Mouse (Mus musculus): ENCODE results near the gene D1Pas1. TPM values are rescaled to one million over a fixed set of nuclear protein-coding genes. Genes with fewer than 3 reads are reported as not detected.

D1Pas1 gene
- polyA plus RNA-seq (2014; fragmentation: Nextera tagmentation; extraction: Ambion mirVana): 0.08 and 0.47 TPM in 2 replicates

DNA sequence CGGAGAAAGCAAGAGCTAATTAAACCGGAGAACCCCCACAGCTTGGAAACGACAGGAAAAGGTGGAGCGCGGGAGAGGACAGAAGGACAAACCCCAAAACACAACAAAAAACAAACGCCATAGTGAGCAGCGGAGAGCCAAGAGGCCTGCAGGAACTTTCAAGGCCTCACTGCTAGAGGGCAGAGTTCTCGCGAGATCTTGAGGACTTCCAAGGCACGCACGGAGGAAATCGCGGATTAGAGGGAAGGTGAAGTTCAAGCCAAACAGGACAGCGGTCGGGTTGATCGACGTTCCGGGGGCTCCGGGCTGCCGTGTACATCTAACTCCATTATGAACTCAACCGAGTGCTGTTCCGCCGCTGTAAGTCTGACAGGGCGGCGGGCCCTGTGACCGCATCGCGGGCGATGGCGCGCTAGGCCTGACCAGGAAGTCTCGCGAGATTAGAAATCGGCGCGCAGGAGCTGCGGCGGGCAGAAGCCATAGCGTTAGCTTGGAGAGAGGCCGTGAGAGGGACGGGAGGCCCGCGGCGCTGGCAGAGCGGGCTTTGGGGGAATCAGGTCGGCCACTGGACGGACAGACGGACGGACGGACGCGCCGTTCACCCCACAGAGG, at the start of gene D1Pas1:
Gene D1Pas1, plus strand, starts transcription at position 216 of the 612 bp plus-strand sequence.
- Histone ChIP-seq H3K4me3 (ENCODE audit: control insufficient read depth in 1 of 2, insufficient read depth in 1 of 2, low read depth in 1 of 2, low read length in 2 of 2) (no peak within 1 kb of the TSS), H3K36me3 (ENCODE audit: control insufficient read depth, insufficient read depth, low read length) (no peaks in the 10 kb centered on the region), H3K4me2 (ENCODE audit: low read length) (no peak within 1 kb of the TSS), H3K27ac (replicated peaks in 1 of 2; ENCODE audit: control insufficient read depth in 1 of 2, insufficient read depth in 1 of 2, low read depth in 2 of 2, low read length in 2 of 2) (no peak within 1 kb of the TSS), H3K9me3 (ENCODE audit: control insufficient read depth, low read length) (peaks cover 29% of the 10 kb centered on the region), H3K4me1 (ENCODE audit: control insufficient read depth in 2 of 2, insufficient read depth in 2 of 2, low read length in 2 of 2) (no peaks in the 10 kb centered on the region), H3K9ac (ENCODE audit: low read length) (no peak within 1 kb of the TSS), H3K27me3 (ENCODE audit: control insufficient read depth, insufficient read depth, low read length) (no peaks in the 10 kb centered on the region)
- ATAC-seq (ENCODE audit: insufficient number of reproducible peaks, insufficient read depth, low FRiP score, low read depth): no peak
- WGBS: 68% methylated on average over 53 of the region's 53 CpGs

DNA sequence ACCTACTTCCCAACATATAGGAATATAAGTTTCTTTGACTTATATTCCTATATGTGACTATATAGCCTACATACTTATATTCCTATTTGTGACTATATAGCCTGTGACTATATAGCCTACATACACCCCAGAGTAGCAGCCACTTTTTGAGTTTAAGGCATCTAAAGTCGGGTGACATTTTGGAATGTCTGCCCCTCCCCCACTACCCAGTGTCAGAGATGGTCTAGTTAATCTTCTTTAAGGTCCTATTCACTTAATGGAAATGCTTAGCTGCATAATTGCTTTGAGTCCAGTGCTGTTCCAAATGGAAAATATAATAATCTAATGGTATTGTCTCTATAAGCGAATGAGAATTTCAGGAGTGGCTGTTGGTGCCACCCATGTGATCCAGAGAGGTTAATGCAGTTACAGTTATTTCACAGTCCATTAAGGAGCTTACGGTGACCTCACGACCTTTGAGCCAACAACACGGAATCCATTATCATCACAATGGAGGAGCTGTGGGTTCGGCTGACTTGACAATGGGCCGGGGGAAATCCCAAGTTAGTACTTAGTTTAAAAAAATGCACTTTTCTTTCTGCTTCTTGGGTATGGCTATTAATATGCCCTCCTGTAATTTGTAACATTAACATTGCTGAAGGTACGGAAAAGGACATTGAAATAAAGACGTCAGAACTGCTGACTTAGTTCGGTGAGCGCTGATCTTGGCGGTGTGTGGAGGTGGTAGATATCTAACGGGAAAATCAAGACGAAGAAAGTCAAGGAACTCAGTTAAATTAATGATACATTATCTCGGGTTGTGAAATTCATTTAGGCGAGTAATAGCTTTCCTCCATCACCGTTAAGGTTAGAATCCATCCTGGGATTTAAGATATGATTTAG, 44.5 kb upstream of the D1Pas1 start:
- 59% methylated on average over 17 of the region's 17 CpGs for WGBS
- Histone ChIP-seq H3K9me3 (ENCODE audit: control insufficient read depth, low read length) (no peaks in the 10 kb centered on the region), H3K36me3 (ENCODE audit: control insufficient read depth, insufficient read depth, low read length) (no peaks in the 10 kb centered on the region)

DNA sequence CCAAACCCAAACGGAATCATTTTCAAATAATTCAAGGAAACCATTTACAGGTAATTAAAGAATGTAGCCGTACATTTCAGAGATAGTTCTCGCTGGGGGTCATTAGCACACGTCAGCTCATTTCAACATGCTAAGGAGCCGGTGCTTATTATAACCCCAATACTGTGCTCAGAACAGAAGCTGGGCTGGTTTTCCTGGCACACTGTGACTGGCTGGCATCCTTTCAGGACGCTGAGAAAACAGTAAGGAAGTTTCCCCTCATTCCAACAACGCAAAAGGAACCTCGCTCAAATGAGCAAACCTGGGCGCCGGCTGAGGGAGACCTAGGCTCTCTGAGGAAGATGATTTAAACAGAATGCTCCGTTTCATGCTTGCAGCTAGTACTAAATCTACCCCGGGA, 43.2 kb upstream of the D1Pas1 start:
- WGBS: 67% methylated on average over 12 of the region's 12 CpGs
- Histone ChIP-seq H3K4me3 (ENCODE audit: control insufficient read depth in 1 of 2, insufficient read depth in 1 of 2, low read depth in 1 of 2, low read length in 2 of 2) (no peak overlapping the region), H3K4me2 (ENCODE audit: low read length) (no peak overlapping the region), H3K9me3 (ENCODE audit: control insufficient read depth, low read length) (no peaks in the 10 kb centered on the region), H3K9ac (ENCODE audit: low read length) (no peak overlapping the region), H3K36me3 (ENCODE audit: control insufficient read depth, insufficient read depth, low read length) (no peaks in the 10 kb centered on the region), H3K27ac (replicated peaks in 1 of 2; ENCODE audit: control insufficient read depth in 1 of 2, insufficient read depth in 1 of 2, low read depth in 2 of 2, low read length in 2 of 2) (no peak overlapping the region), H3K4me1 (ENCODE audit: control insufficient read depth in 2 of 2, insufficient read depth in 2 of 2, low read length in 2 of 2) (peaks cover 0 to 3% of the 10 kb centered on the region in 2 experiments; a peak in 3 of 4 replicates), H3K27me3 (ENCODE audit: control insufficient read depth, insufficient read depth, low read length) (no peaks in the 10 kb centered on the region)
- no peak for ATAC-seq (ENCODE audit: insufficient number of reproducible peaks, insufficient read depth, low FRiP score, low read depth)

More for the DNA sequence above, 44.5 kb upstream of the D1Pas1 start:
- Histone ChIP-seq H3K4me2 (ENCODE audit: low read length) (no peak overlapping the region), H3K4me1 (ENCODE audit: control insufficient read depth in 2 of 2, insufficient read depth in 2 of 2, low read length in 2 of 2) (peaks cover 0 to 3% of the 10 kb centered on the region in 2 experiments; a peak in 3 of 4 replicates), H3K9ac (ENCODE audit: low read length) (no peak overlapping the region), H3K27me3 (ENCODE audit: control insufficient read depth, insufficient read depth, low read length) (no peaks in the 10 kb centered on the region), H3K4me3 (ENCODE audit: control insufficient read depth in 1 of 2, insufficient read depth in 1 of 2, low read depth in 1 of 2, low read length in 2 of 2) (no peak overlapping the region), H3K27ac (replicated peaks in 1 of 2; ENCODE audit: control insufficient read depth in 1 of 2, insufficient read depth in 1 of 2, low read depth in 2 of 2, low read length in 2 of 2) (no peak overlapping the region)
- no peak for ATAC-seq (ENCODE audit: insufficient number of reproducible peaks, insufficient read depth, low FRiP score, low read depth)

DNA sequence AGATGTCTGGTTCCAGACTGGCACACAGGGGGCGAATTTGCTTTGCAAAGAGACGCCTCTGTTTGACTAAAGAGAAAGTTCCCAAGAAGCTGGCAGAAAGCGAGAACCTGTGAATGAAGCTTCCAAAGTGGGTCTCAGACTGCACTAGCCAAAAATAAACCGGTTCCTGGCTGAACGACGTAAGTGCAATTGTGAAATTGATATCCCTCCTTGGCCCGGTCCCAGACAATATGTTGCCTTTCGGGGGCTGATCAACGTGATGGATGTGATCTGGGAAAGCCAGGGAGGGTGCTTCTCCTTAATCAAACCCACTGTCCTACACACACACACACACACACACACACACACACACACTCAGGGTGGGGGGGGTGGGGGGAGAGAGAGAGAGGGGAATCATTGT, 41.8 kb upstream of the D1Pas1 start:
- 0 out of 4 replicates have a peak overlapping the region, but pooled peaks of 1 of the 2 experiments have one; percentile 4 for H3K4me3 ChIP-seq (ENCODE audit: control insufficient read depth in 1 of 2, insufficient read depth in 1 of 2, low read depth in 1 of 2, low read length in 2 of 2)
- peaks cover 0 to 3% of the 10 kb centered on the region in 2 experiments; a peak in 3 of 4 replicates for H3K4me1 ChIP-seq (ENCODE audit: control insufficient read depth in 2 of 2, insufficient read depth in 2 of 2, low read length in 2 of 2)
- ATAC-seq (ENCODE audit: insufficient number of reproducible peaks, insufficient read depth, low FRiP score, low read depth): no peak
- no peaks in the 10 kb centered on the region for H3K36me3 ChIP-seq (ENCODE audit: control insufficient read depth, insufficient read depth, low read length)
- H3K9me3 ChIP-seq (ENCODE audit: control insufficient read depth, low read length): no peaks in the 10 kb centered on the region
- no peak overlapping the region for H3K9ac ChIP-seq (ENCODE audit: low read length)
- no peaks in the 10 kb centered on the region for H3K27me3 ChIP-seq (ENCODE audit: control insufficient read depth, insufficient read depth, low read length)
- H3K4me2 ChIP-seq (ENCODE audit: low read length): peak overlapping the region; percentile 47
- WGBS: 21% methylated on average over 9 of the region's 9 CpGs
- H3K27ac ChIP-seq (replicated peaks in 1 of 2; ENCODE audit: control insufficient read depth in 1 of 2, insufficient read depth in 1 of 2, low read depth in 2 of 2, low read length in 2 of 2): no peak overlapping the region

DNA sequence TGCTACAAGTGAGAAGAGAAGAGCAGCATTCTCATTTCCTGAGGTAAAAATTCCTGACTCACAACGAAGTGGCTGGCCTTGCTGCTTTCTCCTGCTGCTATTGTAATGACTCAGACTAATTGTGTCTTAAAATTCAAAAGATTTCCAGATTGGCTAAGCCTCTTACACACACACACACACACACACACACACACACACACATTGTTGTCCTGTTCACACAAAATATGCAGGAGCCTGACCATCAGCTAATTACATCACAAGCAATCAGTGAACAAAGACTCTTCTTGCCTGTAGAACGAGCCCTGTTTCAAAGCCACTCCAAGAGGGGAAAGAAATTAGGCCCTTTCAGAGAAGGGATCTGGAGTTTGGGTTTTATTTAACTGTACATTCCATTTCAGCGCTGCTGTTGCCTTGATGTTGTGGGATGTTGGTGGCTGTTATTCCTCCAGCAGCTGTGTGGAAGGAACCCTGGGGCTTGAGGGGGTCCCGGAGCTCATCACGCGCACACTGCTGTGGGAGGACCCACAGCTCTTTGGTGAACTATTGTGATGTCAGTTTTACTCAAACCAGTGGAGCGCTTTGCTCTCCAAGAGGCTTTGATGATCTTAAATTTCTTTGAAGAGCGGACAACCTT, 40.8 kb upstream of the D1Pas1 start:
- no peak overlapping the region for H3K4me3 ChIP-seq (ENCODE audit: control insufficient read depth in 1 of 2, insufficient read depth in 1 of 2, low read depth in 1 of 2, low read length in 2 of 2)
- H3K27me3 ChIP-seq (ENCODE audit: control insufficient read depth, insufficient read depth, low read length): no peaks in the 10 kb centered on the region
- no peaks in the 10 kb centered on the region for H3K9me3 ChIP-seq (ENCODE audit: control insufficient read depth, low read length)
- 72% methylated on average over 8 of the region's 8 CpGs for WGBS
- H3K27ac ChIP-seq (replicated peaks in 1 of 2; ENCODE audit: control insufficient read depth in 1 of 2, insufficient read depth in 1 of 2, low read depth in 2 of 2, low read length in 2 of 2): no peak overlapping the region
- ATAC-seq (ENCODE audit: insufficient number of reproducible peaks, insufficient read depth, low FRiP score, low read depth): no peak
- peaks cover 0 to 3% of the 10 kb centered on the region in 2 experiments; a peak in 3 of 4 replicates for H3K4me1 ChIP-seq (ENCODE audit: control insufficient read depth in 2 of 2, insufficient read depth in 2 of 2, low read length in 2 of 2)
- H3K4me2 ChIP-seq (ENCODE audit: low read length): no peak overlapping the region
- H3K9ac ChIP-seq (ENCODE audit: low read length): no peak overlapping the region
- no peaks in the 10 kb centered on the region for H3K36me3 ChIP-seq (ENCODE audit: control insufficient read depth, insufficient read depth, low read length)

DNA sequence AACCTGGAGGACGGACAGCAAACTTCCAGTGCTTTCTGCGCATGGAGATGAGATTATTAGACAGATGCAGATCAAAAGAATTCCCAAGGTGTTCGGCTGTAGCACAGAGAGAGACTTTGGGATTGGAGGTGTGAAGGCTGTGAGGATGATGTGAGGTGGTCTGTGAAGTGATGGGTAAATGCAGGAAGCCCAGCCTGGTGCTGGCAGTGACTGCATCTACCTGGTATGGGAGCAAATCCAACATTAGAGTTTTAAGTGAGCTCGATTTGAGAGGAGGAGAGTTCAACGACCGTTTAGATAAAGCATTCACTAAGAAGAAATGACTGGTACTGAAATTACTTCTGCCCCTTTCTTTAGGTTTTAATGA, 40.3 kb upstream of the D1Pas1 start:
- Histone ChIP-seq H3K27ac (replicated peaks in 1 of 2; ENCODE audit: control insufficient read depth in 1 of 2, insufficient read depth in 1 of 2, low read depth in 2 of 2, low read length in 2 of 2) (no peak overlapping the region), H3K9me3 (ENCODE audit: control insufficient read depth, low read length) (no peaks in the 10 kb centered on the region), H3K4me3 (ENCODE audit: control insufficient read depth in 1 of 2, insufficient read depth in 1 of 2, low read depth in 1 of 2, low read length in 2 of 2) (no peak overlapping the region), H3K36me3 (ENCODE audit: control insufficient read depth, insufficient read depth, low read length) (no peaks in the 10 kb centered on the region), H3K9ac (ENCODE audit: low read length) (no peak overlapping the region), H3K4me2 (ENCODE audit: low read length) (no peak overlapping the region), H3K27me3 (ENCODE audit: control insufficient read depth, insufficient read depth, low read length) (no peaks in the 10 kb centered on the region), H3K4me1 (ENCODE audit: control insufficient read depth in 2 of 2, insufficient read depth in 2 of 2, low read length in 2 of 2) (peaks cover 0 to 3% of the 10 kb centered on the region in 2 experiments; a peak in 3 of 4 replicates)
- WGBS: 69% methylated on average over 6 of the region's 6 CpGs
- no peak for ATAC-seq (ENCODE audit: insufficient number of reproducible peaks, insufficient read depth, low FRiP score, low read depth)

DNA sequence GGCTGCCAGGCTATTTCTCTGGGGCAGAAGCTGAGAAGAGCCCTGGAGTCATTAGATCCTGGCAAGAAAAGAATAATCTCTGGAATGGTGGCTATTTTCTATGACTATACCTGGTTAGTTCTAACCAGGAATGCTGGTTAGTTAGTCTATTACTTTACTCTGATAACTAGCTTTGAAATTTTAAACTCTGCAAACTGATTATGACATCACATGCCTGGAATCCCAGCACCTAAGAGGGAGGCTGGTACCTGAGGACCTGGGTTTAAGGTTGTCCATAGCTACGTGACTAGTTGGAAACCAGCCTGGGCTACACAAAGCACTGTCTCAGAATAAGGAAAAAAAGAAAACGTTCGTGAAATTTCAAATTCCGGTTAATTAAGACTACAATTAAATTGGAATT, 39.7 kb upstream of the D1Pas1 start:
- Histone ChIP-seq H3K4me1 (ENCODE audit: control insufficient read depth in 2 of 2, insufficient read depth in 2 of 2, low read length in 2 of 2) (peaks cover 0 to 3% of the 10 kb centered on the region in 2 experiments; a peak in 3 of 4 replicates), H3K27me3 (ENCODE audit: control insufficient read depth, insufficient read depth, low read length) (no peaks in the 10 kb centered on the region), H3K27ac (replicated peaks in 1 of 2; ENCODE audit: control insufficient read depth in 1 of 2, insufficient read depth in 1 of 2, low read depth in 2 of 2, low read length in 2 of 2) (no peak overlapping the region), H3K9ac (ENCODE audit: low read length) (no peak overlapping the region), H3K4me2 (ENCODE audit: low read length) (no peak overlapping the region), H3K4me3 (ENCODE audit: control insufficient read depth in 1 of 2, insufficient read depth in 1 of 2, low read depth in 1 of 2, low read length in 2 of 2) (no peak overlapping the region), H3K9me3 (ENCODE audit: control insufficient read depth, low read length) (no peaks in the 10 kb centered on the region), H3K36me3 (ENCODE audit: control insufficient read depth, insufficient read depth, low read length) (no peaks in the 10 kb centered on the region)
- no peak for ATAC-seq (ENCODE audit: insufficient number of reproducible peaks, insufficient read depth, low FRiP score, low read depth)
- 69% methylated on average over 4 of the region's 4 CpGs for WGBS
